Mouse (Mus musculus) forebrain, embryonic 13.5 days (tissue): ENCODE results near the gene Ccdc169. TPM values are rescaled to one million over a fixed set of nuclear protein-coding genes. Genes with fewer than 3 reads are reported as not detected.
"Not testable (repeated sequence)": the region's sequence is repeated elsewhere in the genome, so short reads cannot be mapped to it uniquely, and the experiment has no call there.

Experiments
- ATAC-seq: fragments of 200-750 bp; cut with Nextera tagmentation; 2 replicates; pipeline ENCODE4 v1.8.0; 2017
- H3K27ac ChIP-seq: fragments of 300-500 bp; sonication (generic); 2 replicates; pipeline ENCODE4 v1.5.1; 2015; ENCODE audit warnings: inconsistent platforms, mild to moderate bottlenecking, moderate library complexity
- H3K27me3 ChIP-seq: fragments of 300-500 bp; sonication (generic); 2 replicates; pipeline ENCODE4 v1.6.1; 2015; ENCODE audit warnings: mild to moderate bottlenecking, inconsistent platforms
- H3K36me3 ChIP-seq: fragments of 300-500 bp; sonication (generic); 2 replicates; pipeline ENCODE4 v1.6.1; 2015; ENCODE audit warnings: mild to moderate bottlenecking, inconsistent platforms; ENCODE audit not compliant: poor library complexity, severe bottlenecking
- H3K4me1 ChIP-seq: fragments of 300-500 bp; sonication (generic); 2 replicates; pipeline ENCODE4 v1.6.1; 2015; ENCODE audit warnings: inconsistent platforms
- H3K4me2 ChIP-seq: fragments of 300-500 bp; sonication (generic); 2 replicates; pipeline ENCODE4 v1.6.1; 2015; ENCODE audit warnings: inconsistent platforms, mild to moderate bottlenecking, moderate library complexity
- H3K4me3 ChIP-seq: fragments of 300-500 bp; sonication (generic); 2 replicates; pipeline ENCODE4 v1.5.1; 2015; ENCODE audit warnings: mild to moderate bottlenecking, inconsistent platforms
- H3K9ac ChIP-seq: fragments of 300-500 bp; sonication (generic); 2 replicates; pipeline ENCODE4 v1.6.1; 2015; ENCODE audit warnings: mild to moderate bottlenecking, inconsistent platforms
- H3K9me3 ChIP-seq: fragments of 300-500 bp; sonication (generic); replicated peaks from 2 replicates; pipeline ENCODE4 v1.6.1; 2016; ENCODE audit warnings: inconsistent platforms
- WGBS: fragments of 180-500 bp; shearing (Covaris S2); methylation state at CpG from one replicate; pipeline ENCODE4 v1.1.7; 2015; 5-methylcytosine and 5-hydroxymethylcytosine counted together
- polyA plus RNA-seq: library from polyadenylated mRNA; unstranded; fragments of >200 nt; fragmentation: Nextera tagmentation; extraction: Ambion mirVana; gene quantifications from 2 replicates; pipeline ENCODE4 v1.2.1, GENCODE M21; 2015

Ccdc169 gene
- polyA plus RNA-seq, 1 experiment from 2014 or later: 0.26 TPM

GRCm38 (mm10) chr3:55161144-55161543, 24.0 kb downstream of the Ccdc169 start:
- ATAC-seq: peak; percentile 48; the same call in 1 of the 2 replicates
- no peaks in the 10 kb centered on the region for H3K36me3 ChIP-seq
- no peak overlapping the region for H3K4me3 ChIP-seq
- H3K4me2 ChIP-seq: no peak overlapping the region
- H3K27me3 ChIP-seq: no peaks in the 10 kb centered on the region
- H3K27ac ChIP-seq: no peak overlapping the region
- H3K4me1 ChIP-seq: peaks cover 4% of the 10 kb centered on the region; the same call in 1 of the 2 replicates
- WGBS: 43% methylated on average over 7 of the region's 7 CpGs
- H3K9me3 ChIP-seq: no peaks in the 10 kb centered on the region
- H3K9ac ChIP-seq: no peak overlapping the region

GRCm38 (mm10) chr3:55163510-55163909, 26.4 kb downstream of the Ccdc169 start:
- H3K36me3 ChIP-seq: no peaks in the 10 kb centered on the region
- H3K4me1 ChIP-seq: no peaks in the 10 kb centered on the region
- no peaks in the 10 kb centered on the region for H3K27me3 ChIP-seq
- H3K9me3 ChIP-seq: no peaks in the 10 kb centered on the region
- no peak overlapping the region for H3K27ac ChIP-seq
- no peak overlapping the region for H3K4me3 ChIP-seq
- no peak for ATAC-seq
- WGBS: 62% methylated on average over 4 of the region's 4 CpGs
- no peak overlapping the region for H3K9ac ChIP-seq
- no peak overlapping the region for H3K4me2 ChIP-seq

GRCm38 (mm10) chr3:55172478-55172877, 35.3 kb downstream of the Ccdc169 start:
- Histone ChIP-seq H3K9ac (no peak overlapping the region), H3K27ac (no peak overlapping the region), H3K4me1 (no peaks in the 10 kb centered on the region), H3K27me3 (no peaks in the 10 kb centered on the region), H3K4me2 (no peak overlapping the region), H3K4me3 (no peak overlapping the region), H3K9me3 (no peaks in the 10 kb centered on the region), H3K36me3 (no peaks in the 10 kb centered on the region)
- 78% methylated on average over 3 of the region's 3 CpGs for WGBS
- no peak for ATAC-seq

GRCm38 (mm10) chr3:55177271-55177670, 40.1 kb downstream of the Ccdc169 start:
- 71% methylated on average over 6 of the region's 6 CpGs for WGBS
- no peak overlapping the region for H3K4me2 ChIP-seq
- ATAC-seq: no peak
- no peak overlapping the region for H3K27ac ChIP-seq
- H3K4me1 ChIP-seq: no peaks in the 10 kb centered on the region
- H3K4me3 ChIP-seq: no peak overlapping the region
- no peak overlapping the region for H3K9ac ChIP-seq
- no peaks in the 10 kb centered on the region for H3K36me3 ChIP-seq
- no peaks in the 10 kb centered on the region for H3K27me3 ChIP-seq
- H3K9me3 ChIP-seq: no peaks in the 10 kb centered on the region

GRCm38 (mm10) chr3:55181766-55182165, 44.6 kb downstream of the Ccdc169 start, which contains the start of gene Sohlh2:
Gene Sohlh2, plus strand, starts transcription at chr3:55182028.
- Histone ChIP-seq H3K4me1 (no peaks in the 10 kb centered on the region), H3K27me3 (no peaks in the 10 kb centered on the region), H3K36me3 (no peaks in the 10 kb centered on the region), H3K4me2 (no peak within 1 kb of the TSS), H3K4me3 (no peak within 1 kb of the TSS), H3K9me3 (no peaks in the 10 kb centered on the region), H3K9ac (no peak within 1 kb of the TSS), H3K27ac (no peak within 1 kb of the TSS)
- no peak for ATAC-seq
- 96% methylated on average over 22 of the region's 22 CpGs for WGBS

- no peak overlapping the region for H3K4me3 ChIP-seq
- H3K9me3 ChIP-seq: no peaks in the 10 kb centered on the region
- H3K4me1 ChIP-seq: no peaks in the 10 kb centered on the region
- ATAC-seq: no peak
- H3K27ac ChIP-seq: no peak overlapping the region
- no peak overlapping the region for H3K9ac ChIP-seq
- H3K36me3 ChIP-seq: no peaks in the 10 kb centered on the region
- WGBS: 94% methylated on average over 4 of the region's 4 CpGs
- no peak overlapping the region for H3K4me2 ChIP-seq
- H3K27me3 ChIP-seq: no peaks in the 10 kb centered on the region
These were observed 54.5 kb downstream of the Ccdc169 start for GRCm38 (mm10) chr3:55191668-55192067.

- Histone ChIP-seq H3K36me3 (no peaks in the 10 kb centered on the region), H3K4me1 (no peaks in the 10 kb centered on the region), H3K4me3 (no peak overlapping the region), H3K27me3 (no peaks in the 10 kb centered on the region), H3K9me3 (no peaks in the 10 kb centered on the region), H3K9ac (no peak overlapping the region), H3K4me2 (no peak overlapping the region), H3K27ac (no peak overlapping the region)
- no peak for ATAC-seq
- 59% methylated on average over 2 of the region's 2 CpGs for WGBS
These were observed 56.2 kb downstream of the Ccdc169 start for GRCm38 (mm10) chr3:55193351-55193750.

- no peaks in the 10 kb centered on the region for H3K4me1 ChIP-seq
- WGBS: 49% methylated on average over 8 of the region's 8 CpGs
- no peak overlapping the region for H3K4me3 ChIP-seq
- H3K4me2 ChIP-seq: no peak overlapping the region
- H3K9me3 ChIP-seq: no peaks in the 10 kb centered on the region
- H3K27me3 ChIP-seq: no peaks in the 10 kb centered on the region
- H3K9ac ChIP-seq: no peak overlapping the region
- ATAC-seq: no peak
- H3K27ac ChIP-seq: no peak overlapping the region
- no peaks in the 10 kb centered on the region for H3K36me3 ChIP-seq
These were observed 57.7 kb downstream of the Ccdc169 start for GRCm38 (mm10) chr3:55194792-55195191.

- no peak overlapping the region for H3K4me3 ChIP-seq
- ATAC-seq: no peak
- no peak overlapping the region for H3K9ac ChIP-seq
- no peaks in the 10 kb centered on the region for H3K27me3 ChIP-seq
- H3K4me1 ChIP-seq: no peaks in the 10 kb centered on the region
- no peak overlapping the region for H3K27ac ChIP-seq
- no peak overlapping the region for H3K4me2 ChIP-seq
- WGBS: 91% methylated on average over 5 of the region's 5 CpGs
- no peaks in the 10 kb centered on the region for H3K36me3 ChIP-seq
- no peaks in the 10 kb centered on the region for H3K9me3 ChIP-seq
These were observed 58.6 kb downstream of the Ccdc169 start for GRCm38 (mm10) chr3:55195581-55196327.

- no peaks in the 10 kb centered on the region for H3K9me3 ChIP-seq
- 90% methylated on average over 2 of the region's 2 CpGs for WGBS
- no peak for ATAC-seq
- H3K4me3 ChIP-seq: no peak overlapping the region
- H3K36me3 ChIP-seq: no peaks in the 10 kb centered on the region
- H3K4me1 ChIP-seq: no peaks in the 10 kb centered on the region
- no peak overlapping the region for H3K4me2 ChIP-seq
- no peak overlapping the region for H3K9ac ChIP-seq
- H3K27me3 ChIP-seq: no peaks in the 10 kb centered on the region
- no peak overlapping the region for H3K27ac ChIP-seq
These were observed 59.2 kb downstream of the Ccdc169 start for GRCm38 (mm10) chr3:55196328-55196710.

- not testable (repeated sequence) for ATAC-seq, H3K9me3 ChIP-seq, H3K4me2 ChIP-seq, H3K27me3 ChIP-seq, H3K27ac ChIP-seq, H3K36me3 ChIP-seq, H3K9ac ChIP-seq, H3K4me3 ChIP-seq, H3K4me1 ChIP-seq
- WGBS: 95% methylated on average over 11 of the region's 11 CpGs
These were observed 66.5 kb downstream of the Ccdc169 start for GRCm38 (mm10) chr3:55203621-55204020.

- Histone ChIP-seq H3K4me2 (no peak overlapping the region), H3K36me3 (no peaks in the 10 kb centered on the region), H3K27me3 (no peaks in the 10 kb centered on the region), H3K9ac (no peak overlapping the region), H3K4me1 (no peaks in the 10 kb centered on the region), H3K4me3 (no peak overlapping the region), H3K9me3 (no peaks in the 10 kb centered on the region), H3K27ac (no peak overlapping the region)
- WGBS: 98% methylated on average over 2 of the region's 2 CpGs
- no peak for ATAC-seq
These were observed 69.3 kb downstream of the Ccdc169 start for GRCm38 (mm10) chr3:55206413-55206812.

GRCm38 (mm10) chr3:55207665-55208064, 70.5 kb downstream of the Ccdc169 start:
- H3K4me3 ChIP-seq: no peak overlapping the region
- H3K27ac ChIP-seq: no peak overlapping the region
- H3K4me1 ChIP-seq: peaks cover 5% of the 10 kb centered on the region; the same call in 1 of the 2 replicates
- H3K4me2 ChIP-seq: no peak overlapping the region
- WGBS: 62% methylated on average over 6 of the region's 6 CpGs
- no peaks in the 10 kb centered on the region for H3K36me3 ChIP-seq
- no peaks in the 10 kb centered on the region for H3K9me3 ChIP-seq
- no peak for ATAC-seq
- no peaks in the 10 kb centered on the region for H3K27me3 ChIP-seq
- no peak overlapping the region for H3K9ac ChIP-seq
